In the genomic region with DNA sequence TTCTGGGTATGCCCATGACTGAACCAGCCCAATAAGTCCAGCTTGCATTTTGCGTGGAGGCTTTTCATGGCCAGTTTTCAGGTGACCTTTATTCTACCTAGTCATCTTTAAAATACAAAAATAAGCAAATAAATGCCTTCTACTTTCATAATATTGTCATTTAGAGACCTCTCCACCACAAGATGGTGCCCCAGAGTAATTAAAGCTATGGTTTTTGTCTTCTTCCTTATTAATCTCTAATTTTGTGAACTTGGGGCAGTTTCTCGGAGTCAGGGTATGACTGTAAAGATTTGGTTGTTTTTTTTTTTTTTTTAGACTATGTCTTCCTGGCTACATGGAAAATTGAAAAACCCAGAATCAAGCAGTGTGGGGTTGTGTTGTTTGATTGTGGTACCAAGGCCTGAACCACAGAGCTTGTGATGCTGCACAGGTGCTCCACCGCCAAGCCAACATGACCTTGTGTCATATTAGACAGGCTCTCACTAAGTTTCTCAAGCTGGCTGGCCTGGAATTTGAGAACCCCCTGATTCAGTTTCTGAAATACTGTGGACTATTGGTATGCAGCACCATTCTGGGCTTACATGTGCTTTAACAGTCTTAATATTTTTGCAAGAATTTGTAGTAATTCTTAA, we compare ENCODE assay signal across 13 mouse cellular contexts. TPM values are rescaled to one million over a fixed set of nuclear protein-coding genes. Genes with fewer than 3 reads are reported as not detected.
DNase-seq lines count a peak whose midpoint lies in the region; ATAC-seq and TF ChIP-seq lines count a peak whose summit lies in the region.
"Had no signal": no experiment of that assay in that cellular context is flagged by ENCODE, and none has a peak within 500 bp of the region (broad histone marks: within the 10 kb centered on the region; RNA-seq: fewer than 3 reads in every experiment).

No protein-coding gene starts in this region.

- DNase-seq in gastrocnemius, adult 18-20 months (ENCODE audit: low spot score), result peak; percentile 18
- DNase-seq in gastrocnemius, adult 8-10 months (ENCODE audit: low spot score in 2 of 2), result no peak
- no peak for DNase-seq in liver, adult 2 months (ENCODE audit: extremely low read depth, low read depth, low spot score)
- DNase-seq in lung, postnatal 36 days, result peak; percentile 65
- DNase-seq in urinary bladder, postnatal 4 days (ENCODE audit: low spot score in 2 of 2), result no peak
- no peak for DNase-seq in embryo, embryonic 9.5 days (ENCODE audit: extremely low spot score)
- DNase-seq: adrenal gland, postnatal 25 days; cerebellum, postnatal 36 days; heart, adult 11 months had no signal

- H3K36me3 ChIP-seq in liver, adult 2 months (ENCODE audit: control insufficient read depth, insufficient read depth, low read length), result no peaks in the 10 kb centered on the region
- peaks cover 7% of the 10 kb centered on the region for H3K36me3 ChIP-seq in liver, embryonic 12.5 days
- H3K36me3 ChIP-seq: hindbrain, embryonic 13.5 days; lung, embryonic 15.5 days had no signal

- H3K27me3 ChIP-seq in liver, adult 2 months (ENCODE audit: control insufficient read depth, insufficient read depth, low read length), result no peaks in the 10 kb centered on the region
- H3K27me3 ChIP-seq in liver, embryonic 12.5 days (replicated peaks), result no peaks in the 10 kb centered on the region
- H3K27me3 ChIP-seq: hindbrain, embryonic 13.5 days; lung, embryonic 15.5 days had no signal

- H3K4me3 ChIP-seq in liver, adult 2 months (ENCODE audit: insufficient read depth, low read depth, low read length), result no peak overlapping the region
- no peak overlapping the region for H3K4me3 ChIP-seq in liver, embryonic 12.5 days
- H3K4me3 ChIP-seq: hindbrain, embryonic 13.5 days; lung, embryonic 15.5 days had no signal

- no peak for ATAC-seq in liver, embryonic 12.5 days
- peak; percentile 75 for ATAC-seq in CD4-positive, CD25-positive, alpha-beta regulatory T cell, adult 4 months

- TF ChIP-seq POLR2A in liver, adult 2 months (IDR thresholded peaks at IDR 0.05; ENCODE audit: extremely low read depth, insufficient read depth, low read length), result no peak

- no peak overlapping the region for H3K4me2 ChIP-seq in liver, embryonic 12.5 days
- H3K4me2 ChIP-seq: hindbrain, embryonic 13.5 days; lung, embryonic 15.5 days had no signal

- H3K9ac ChIP-seq in liver, adult 2 months (ENCODE audit: low read depth, low read length), result no peak overlapping the region
- H3K9ac ChIP-seq in liver, embryonic 12.5 days, result no peak overlapping the region
- H3K9ac ChIP-seq: hindbrain, embryonic 13.5 days; lung, embryonic 15.5 days had no signal

- H3K4me1 ChIP-seq in liver, adult 2 months (ENCODE audit: control insufficient read depth, insufficient read depth, low read length), result no peaks in the 10 kb centered on the region
- no peaks in the 10 kb centered on the region for H3K4me1 ChIP-seq in liver, embryonic 12.5 days
- H3K4me1 ChIP-seq: hindbrain, embryonic 13.5 days; lung, embryonic 15.5 days had no signal

- 84% methylated on average over 3 of the region's 3 CpGs for WGBS in liver, adult 2 months
- 81% methylated on average over 3 of the region's 3 CpGs for WGBS in liver, embryonic 12.5 days (ENCODE audit: insufficient replicate concordance)

- TF ChIP-seq CTCF in liver, adult 2 months (IDR thresholded peaks at IDR 0.05; ENCODE audit: low read depth, low read length), result 0 out of 2 replicates have a peak, but pooled peaks have one; percentile 9

- no peaks in the 10 kb centered on the region for H3K9me3 ChIP-seq in liver, embryonic 12.5 days (replicated peaks)
- H3K9me3 ChIP-seq: hindbrain, embryonic 13.5 days; lung, embryonic 15.5 days had no signal

- H3K27ac ChIP-seq in liver, adult 2 months (replicated peaks; ENCODE audit: insufficient read depth, low read depth, low read length), result no peak overlapping the region
- no peak overlapping the region for H3K27ac ChIP-seq in liver, embryonic 12.5 days
- H3K27ac ChIP-seq: hindbrain, embryonic 13.5 days; lung, embryonic 15.5 days had no signal

- H3K79me2 ChIP-seq in liver, adult 2 months (ENCODE audit: control insufficient read depth, insufficient read depth, low read length), result no peaks in the 10 kb centered on the region

RNA-seq across cellular contexts. Expression of gene Psma6, which starts 11.5 kb away (rescaled TPM):
- total RNA-seq in gastrocnemius, adult 18-20 months (2021), result 100 to 1,000 TPM; 162 TPM
- total RNA-seq in gastrocnemius, adult 8-10 months (2022), result 100 to 1,000 TPM; 157 to 164 (median 160) TPM
- total RNA-seq in liver, adult 2 months (2014; rRNA removed), result 132 and 138 TPM in 2 replicates
- 51.5 and 55.1 TPM in 2 replicates for polyA plus RNA-seq in liver, adult 2 months (2012; rRNA removed)
- 282 and 290 TPM in 2 replicates for polyA plus RNA-seq in liver, embryonic 12.5 days (2016; fragmentation: Nextera tagmentation; extraction: Ambion mirVana)
- polyA plus RNA-seq in CD4-positive, CD25-positive, alpha-beta regulatory T cell, adult 4 months (2017; shearing (Covaris generic)), result 100 to 1,000 TPM; 249 to 250 TPM

Comparison
In these comparisons a context has a peak if more than half of its experiments do, and no peak if none do; other contexts are left out.
1. DNase-seq: peak in gastrocnemius, adult 18-20 months (single experiment) and lung, postnatal 36 days (single experiment); none in gastrocnemius, adult 8-10 months (0 of 2), liver, adult 2 months (single experiment), urinary bladder, postnatal 4 days (0 of 2) and embryo, embryonic 9.5 days (single experiment).